22 mouse cellular contexts compared by ENCODE assay signal in the genomic region with DNA sequence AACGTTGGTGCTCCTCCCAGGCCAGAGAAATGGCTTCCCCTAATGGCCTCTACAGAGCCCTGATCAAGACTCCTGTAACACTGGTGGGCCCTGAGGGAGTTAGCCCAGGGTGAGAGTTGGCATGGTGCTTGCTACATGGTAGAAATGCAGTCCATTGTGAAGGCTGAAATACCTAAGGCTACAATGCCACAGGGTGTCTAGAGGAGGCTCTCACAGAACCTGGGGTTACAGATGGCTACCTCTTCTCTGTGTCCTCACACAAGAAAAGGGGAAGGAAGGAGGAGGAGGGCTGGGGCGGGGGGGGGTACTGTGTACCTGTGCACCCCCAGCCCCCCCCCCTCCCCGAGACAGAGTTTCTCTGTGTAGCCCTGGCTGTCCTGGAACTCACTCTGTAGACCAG.
"Had no signal": no experiment of that assay in that cellular context is flagged by ENCODE, and none has a peak within 500 bp of the region (broad histone marks: within the 10 kb centered on the region; RNA-seq: fewer than 3 reads in every experiment).

No protein-coding gene starts in this region.

- H3K4me3 ChIP-seq: limb, embryonic 12.5 days; limb, embryonic 15.5 days; liver, embryonic 15.5 days; midbrain, embryonic 12.5 days; myocyte; neural tube, embryonic 13.5 days had no signal

- H3K9ac ChIP-seq: limb, embryonic 12.5 days; limb, embryonic 15.5 days; liver, embryonic 15.5 days; midbrain, embryonic 12.5 days; neural tube, embryonic 13.5 days had no signal

- ATAC-seq: intestine, postnatal 0 days; midbrain, embryonic 16.5 days had no signal

- H3K27ac ChIP-seq: kidney, postnatal 0 days; limb, embryonic 12.5 days; limb, embryonic 15.5 days; liver, embryonic 15.5 days; midbrain, embryonic 12.5 days; neural tube, embryonic 13.5 days had no signal

- H3K36me3 ChIP-seq: limb, embryonic 12.5 days; limb, embryonic 15.5 days; liver, embryonic 15.5 days; midbrain, embryonic 12.5 days; neural tube, embryonic 13.5 days had no signal

- H3K27me3 ChIP-seq: limb, embryonic 12.5 days; limb, embryonic 15.5 days; midbrain, embryonic 12.5 days; neural tube, embryonic 13.5 days had no signal

- H3K4me2 ChIP-seq: limb, embryonic 12.5 days; limb, embryonic 15.5 days; liver, embryonic 11.5 days; liver, embryonic 15.5 days; midbrain, embryonic 12.5 days; neural tube, embryonic 13.5 days had no signal

- DNase-seq: kidney, adult 2 months; kidney, postnatal 25 days; left cerebral cortex, postnatal 4 days; lung, adult 2 months; lung, postnatal 14 days; lung, postnatal 4 days; right cerebral cortex, adult 18-20 months; right cerebral cortex, postnatal 14 days; right cerebral cortex, postnatal 4 days; spleen, adult 18-20 months; thymus, adult 18-20 months; thymus, postnatal 36 days had no signal

- H3K9me3 ChIP-seq: limb, embryonic 12.5 days; limb, embryonic 15.5 days; liver, embryonic 15.5 days; midbrain, embryonic 12.5 days; neural tube, embryonic 13.5 days had no signal
